Mouse (Mus musculus): ENCODE results near the gene Mrps25. TPM values are rescaled to one million over a fixed set of nuclear protein-coding genes. Genes with fewer than 3 reads are reported as not detected.

Gene Mrps25
- polyA plus RNA-seq, 1 experiment from 2014 or later: 78.1 TPM

GRCm38 (mm10) chr6:92136356-92136755 lies 47.5 kb downstream of the Mrps25 start:
- Histone ChIP-seq H3K27me3 (ENCODE audit: control insufficient read depth, insufficient read depth, low read length) (no peaks in the 10 kb centered on the region), H3K27ac (ENCODE audit: low read depth, low read length) (no peak overlapping the region), H3K4me1 (replicated peaks; ENCODE audit: control insufficient read depth, insufficient read depth, low read length) (no peaks in the 10 kb centered on the region), H3K36me3 (ENCODE audit: control insufficient read depth, insufficient read depth, low read length) (no peaks in the 10 kb centered on the region), H3K4me2 (replicated peaks; ENCODE audit: low read depth, low read length) (no peak overlapping the region), H3K4me3 (ENCODE audit: low read depth, low read length) (no peak overlapping the region), H3K9ac (ENCODE audit: low read depth, low read length) (no peak overlapping the region), H3K9me3 (ENCODE audit: control insufficient read depth, low read length) (no peaks in the 10 kb centered on the region)
- DNase-seq (ENCODE audit: low spot score) (no peak), ATAC-seq (ENCODE audit: low FRiP score) (no peak)
- WGBS: 75% methylated on average over 2 of the region's 2 CpGs

GRCm38 (mm10) chr6:92133617-92134016 lies 50.2 kb downstream of the Mrps25 start:
- WGBS: 91% methylated on average over 2 of the region's 2 CpGs
- H3K9ac ChIP-seq (ENCODE audit: low read depth, low read length): no peak overlapping the region
- H3K9me3 ChIP-seq (ENCODE audit: control insufficient read depth, low read length): no peaks in the 10 kb centered on the region
- ATAC-seq (ENCODE audit: low FRiP score) (no peak), DNase-seq (ENCODE audit: low spot score) (no peak)
- no peaks in the 10 kb centered on the region for H3K27me3 ChIP-seq (ENCODE audit: control insufficient read depth, insufficient read depth, low read length)
- H3K4me1 ChIP-seq (replicated peaks; ENCODE audit: control insufficient read depth, insufficient read depth, low read length): no peaks in the 10 kb centered on the region
- H3K27ac ChIP-seq (ENCODE audit: low read depth, low read length): no peak overlapping the region
- H3K36me3 ChIP-seq (ENCODE audit: control insufficient read depth, insufficient read depth, low read length): no peaks in the 10 kb centered on the region
- no peak overlapping the region for H3K4me2 ChIP-seq (replicated peaks; ENCODE audit: low read depth, low read length)
- no peak overlapping the region for H3K4me3 ChIP-seq (ENCODE audit: low read depth, low read length)

DNA sequence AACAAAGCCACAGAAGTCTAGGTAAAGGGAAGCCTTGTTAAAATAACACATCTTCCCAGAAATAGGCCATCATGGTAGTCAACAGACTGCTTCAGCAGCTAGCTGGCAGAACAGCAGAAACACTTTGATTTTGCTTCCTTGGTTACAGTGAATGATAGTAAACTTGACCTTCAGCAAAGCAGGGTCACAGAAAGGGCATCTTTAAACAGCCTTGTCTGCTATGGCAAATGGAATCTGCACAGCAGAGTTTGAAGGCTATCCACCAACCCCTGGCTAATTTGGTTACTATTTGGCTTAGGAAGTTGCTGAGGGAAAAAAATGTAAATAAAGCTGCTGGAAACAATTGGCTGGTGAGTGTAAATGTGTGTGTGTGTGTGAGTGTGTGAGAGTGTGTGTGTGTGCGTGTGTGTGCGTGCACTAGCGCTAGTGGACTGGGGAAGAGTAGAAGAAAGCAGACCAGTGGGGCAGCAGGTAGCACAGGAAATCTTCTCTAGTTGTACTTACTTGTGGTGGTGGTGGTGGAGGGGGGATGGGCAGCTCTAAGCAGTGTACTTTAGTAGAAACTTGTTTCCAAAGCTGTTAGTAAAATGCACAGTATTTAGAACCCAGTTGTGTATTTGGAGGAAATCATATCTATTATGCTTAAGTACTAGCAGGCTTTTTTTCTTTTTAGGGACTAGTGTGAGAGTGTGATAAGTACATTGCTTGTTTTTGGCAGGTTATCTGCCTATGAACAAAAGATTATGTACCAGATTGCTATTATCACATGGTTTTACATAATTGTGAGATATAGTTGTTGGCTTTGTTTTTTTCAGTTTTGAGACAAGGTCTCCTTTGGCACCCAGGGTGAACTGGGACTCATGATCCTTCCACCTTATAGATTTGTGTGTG lies 51.6 kb downstream of the Mrps25 start:
- Histone ChIP-seq H3K4me1 (replicated peaks; ENCODE audit: control insufficient read depth, insufficient read depth, low read length) (no peaks in the 10 kb centered on the region), H3K4me2 (replicated peaks; ENCODE audit: low read depth, low read length) (no peak overlapping the region), H3K27me3 (ENCODE audit: control insufficient read depth, insufficient read depth, low read length) (no peaks in the 10 kb centered on the region), H3K36me3 (ENCODE audit: control insufficient read depth, insufficient read depth, low read length) (no peaks in the 10 kb centered on the region), H3K4me3 (ENCODE audit: low read depth, low read length) (no peak overlapping the region), H3K27ac (ENCODE audit: low read depth, low read length) (no peak overlapping the region), H3K9ac (ENCODE audit: low read depth, low read length) (no peak overlapping the region), H3K9me3 (ENCODE audit: control insufficient read depth, low read length) (no peaks in the 10 kb centered on the region)
- ATAC-seq (ENCODE audit: low FRiP score) (no peak), DNase-seq (ENCODE audit: low spot score) (no peak)
- WGBS: 94% methylated on average over 3 of the region's 3 CpGs

- no peak overlapping the region for H3K4me2 ChIP-seq (replicated peaks; ENCODE audit: low read depth, low read length)
- no peaks in the 10 kb centered on the region for H3K27me3 ChIP-seq (ENCODE audit: control insufficient read depth, insufficient read depth, low read length)
- no peaks in the 10 kb centered on the region for H3K9me3 ChIP-seq (ENCODE audit: control insufficient read depth, low read length)
- no peak for ATAC-seq (ENCODE audit: low FRiP score)
- no peaks in the 10 kb centered on the region for H3K36me3 ChIP-seq (ENCODE audit: control insufficient read depth, insufficient read depth, low read length)
- no peak overlapping the region for H3K9ac ChIP-seq (ENCODE audit: low read depth, low read length)
- DNase-seq (ENCODE audit: low spot score): no peak
- whole genome bisulfite sequencing: 98% methylated on average over 1 of the region's 1 CpGs
- H3K4me3 ChIP-seq (ENCODE audit: low read depth, low read length): no peak overlapping the region
- H3K4me1 ChIP-seq (replicated peaks; ENCODE audit: control insufficient read depth, insufficient read depth, low read length): no peaks in the 10 kb centered on the region
- H3K27ac ChIP-seq (ENCODE audit: low read depth, low read length): no peak overlapping the region
These were observed 52.4 kb downstream of the Mrps25 start for GRCm38 (mm10) chr6:92131456-92131855.

DNA sequence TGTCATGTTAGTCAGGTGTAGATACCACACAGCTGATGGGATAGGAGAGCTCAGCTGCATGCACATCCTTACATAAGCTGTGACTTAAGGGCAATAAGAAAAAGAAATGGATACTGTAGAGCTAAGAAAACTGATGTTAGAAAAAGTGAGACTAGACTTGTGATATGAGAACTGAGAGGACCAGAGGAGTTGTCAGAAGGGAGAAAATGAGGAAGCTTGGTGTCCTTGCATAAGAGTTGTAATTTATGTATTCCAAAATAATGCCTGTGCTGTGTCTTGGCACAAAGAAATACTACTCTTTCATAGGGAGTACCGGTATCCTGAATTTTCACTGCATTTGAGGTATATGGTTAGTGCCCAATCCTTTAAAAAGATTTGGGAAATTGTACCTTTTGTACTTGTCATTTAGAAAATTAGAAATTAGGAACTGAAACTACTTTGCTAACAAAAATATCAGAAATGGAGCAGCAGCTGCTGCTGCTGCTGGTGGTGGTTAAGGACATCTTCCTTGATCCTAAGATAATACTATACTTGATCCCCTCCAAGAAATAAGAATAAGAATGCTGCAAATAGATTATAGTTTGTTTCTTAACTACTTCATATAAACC lies 56.9 kb downstream of the Mrps25 start:
- Histone ChIP-seq H3K9me3 (ENCODE audit: control insufficient read depth, low read length) (no peaks in the 10 kb centered on the region), H3K4me2 (replicated peaks; ENCODE audit: low read depth, low read length) (no peak overlapping the region), H3K4me3 (ENCODE audit: low read depth, low read length) (no peak overlapping the region), H3K4me1 (replicated peaks; ENCODE audit: control insufficient read depth, insufficient read depth, low read length) (no peaks in the 10 kb centered on the region), H3K27me3 (ENCODE audit: control insufficient read depth, insufficient read depth, low read length) (no peaks in the 10 kb centered on the region), H3K9ac (ENCODE audit: low read depth, low read length) (no peak overlapping the region), H3K27ac (ENCODE audit: low read depth, low read length) (no peak overlapping the region), H3K36me3 (ENCODE audit: control insufficient read depth, insufficient read depth, low read length) (no peaks in the 10 kb centered on the region)
- WGBS: 97% methylated on average over 1 of the region's 1 CpGs
- ATAC-seq (ENCODE audit: low FRiP score) (no peak), DNase-seq (ENCODE audit: low spot score) (no peak)

DNA sequence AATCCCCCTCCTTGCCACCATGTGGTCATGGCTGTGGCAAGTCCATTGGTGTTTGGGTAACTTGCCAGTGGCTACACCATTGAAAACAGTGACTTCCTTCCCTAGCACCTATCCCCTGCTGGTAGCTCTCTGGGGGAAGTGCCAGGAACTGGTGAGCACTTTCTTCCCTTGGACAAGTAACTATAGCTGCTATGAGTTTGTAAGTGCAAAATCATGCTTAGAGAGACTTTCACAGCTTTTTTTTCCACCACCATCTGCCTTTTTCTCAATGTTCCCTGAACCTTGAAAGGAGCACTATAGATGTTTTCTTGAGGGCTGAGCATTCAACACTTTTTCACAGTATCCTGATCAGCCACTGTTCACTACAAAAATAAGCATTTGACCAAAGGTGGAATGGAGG lies 59.3 kb downstream of the Mrps25 start:
- no peaks in the 10 kb centered on the region for H3K9me3 ChIP-seq (ENCODE audit: control insufficient read depth, low read length)
- H3K4me2 ChIP-seq (replicated peaks; ENCODE audit: low read depth, low read length): no peak overlapping the region
- H3K4me1 ChIP-seq (replicated peaks; ENCODE audit: control insufficient read depth, insufficient read depth, low read length): no peaks in the 10 kb centered on the region
- no peak for DNase-seq (ENCODE audit: low spot score)
- H3K27me3 ChIP-seq (ENCODE audit: control insufficient read depth, insufficient read depth, low read length): no peaks in the 10 kb centered on the region
- no peak for ATAC-seq (ENCODE audit: low FRiP score)
- no peak overlapping the region for H3K9ac ChIP-seq (ENCODE audit: low read depth, low read length)
- H3K27ac ChIP-seq (ENCODE audit: low read depth, low read length): no peak overlapping the region
- H3K4me3 ChIP-seq (ENCODE audit: low read depth, low read length): no peak overlapping the region
- H3K36me3 ChIP-seq (ENCODE audit: control insufficient read depth, insufficient read depth, low read length): no peaks in the 10 kb centered on the region

Other genes starting within 250 kb of the Mrps25 start
- 5.8 and 6.5 TPM in 2 replicates for gene Fgd5, start 205.2 kb downstream of the Mrps25 start, polyA plus RNA-seq (2014; fragmentation: Nextera tagmentation; extraction: Ambion mirVana)
- 22.8 and 25.8 TPM in 2 replicates for gene Nr2c2, start 92.6 kb downstream of the Mrps25 start, polyA plus RNA-seq (2014; fragmentation: Nextera tagmentation; extraction: Ambion mirVana)
- gene Rbsn, start 30.9 kb upstream of the Mrps25 start, polyA plus RNA-seq (2014; fragmentation: Nextera tagmentation; extraction: Ambion mirVana): 16.0 and 21.3 TPM in 2 replicates
- gene Trh, start 60.6 kb upstream of the Mrps25 start, polyA plus RNA-seq (2014; fragmentation: Nextera tagmentation; extraction: Ambion mirVana): 1.4 and 2.0 TPM in 2 replicates

Measured in hindbrain, embryonic 11.5 days (tissue).